Mouse (Mus musculus) intestine, embryonic 14.5 days (tissue): ENCODE data around the gene Emc10. TPM values are rescaled to one million over a fixed set of nuclear protein-coding genes. Genes with fewer than 3 reads are reported as not detected.

Experiments used
- ATAC-seq: fragments of 200-750 bp; cut with Nextera tagmentation; replicated peaks from 2 replicates; pipeline ENCODE4 v1.8.0; 2017; ENCODE audit warnings: low read depth, moderate number of reproducible peaks, moderate TSS enrichment, moderate library complexity; ENCODE audit not compliant: low FRiP score, low TSS enrichment
- DNase-seq: peaks from one replicate; pipeline ENCODE4 v3.0.0-alpha.2; 2018; ENCODE audit warnings: low spot score
- H3K27ac ChIP-seq: fragments of 300-500 bp; sonication (generic); 2 replicates; pipeline ENCODE4 v1.5.1; 2014; ENCODE audit warnings: low read depth, mild to moderate bottlenecking, control low read depth
- H3K27me3 ChIP-seq: fragments of 300-500 bp; sonication (generic); replicated peaks from 2 replicates; pipeline ENCODE4 v1.6.1; 2014; ENCODE audit warnings: low read length, control low read depth; ENCODE audit not compliant: control insufficient read depth, insufficient read depth
- H3K36me3 ChIP-seq: fragments of 300-500 bp; sonication (generic); 2 replicates; pipeline ENCODE4 v1.6.1; 2014; ENCODE audit warnings: low read length, control low read depth; ENCODE audit not compliant: control insufficient read depth, insufficient read depth
- H3K4me1 ChIP-seq: fragments of 300-500 bp; sonication (generic); replicated peaks from 2 replicates; pipeline ENCODE4 v1.6.1; 2014; ENCODE audit warnings: low read length, control low read depth, mixed read lengths; ENCODE audit not compliant: control insufficient read depth, insufficient read depth
- H3K4me2 ChIP-seq: fragments of 300-500 bp; sonication (generic); 2 replicates; pipeline ENCODE4 v1.6.1; 2014; ENCODE audit warnings: low read length
- H3K4me3 ChIP-seq: fragments of 300-500 bp; sonication (generic); 2 replicates; pipeline ENCODE4 v1.5.1; 2014; ENCODE audit warnings: low read depth, low read length, control low read depth, mixed read lengths
- H3K9ac ChIP-seq: fragments of 300-500 bp; sonication (generic); 2 replicates; pipeline ENCODE4 v1.6.1; 2014; ENCODE audit warnings: mild to moderate bottlenecking, low read length
- H3K9me3 ChIP-seq: fragments of 300-500 bp; sonication (generic); 2 replicates; pipeline ENCODE4 v1.6.1; 2016; ENCODE audit warnings: low read length, control low read depth; ENCODE audit not compliant: control insufficient read depth
- WGBS: fragments of 180-500 bp; shearing (Covaris S2); extraction: QIAGEN DNeasy Blood & Tissue Kit; methylation state at CpG from one replicate; pipeline ENCODE4 v1.1.7; 2014; 5-methylcytosine and 5-hydroxymethylcytosine counted together
- polyA plus RNA-seq: library from polyadenylated mRNA; unstranded; fragments of >200 nt; fragmentation: Nextera tagmentation; extraction: Ambion mirVana; gene quantifications from 2 replicates; pipeline ENCODE4 v1.2.1, GENCODE M21; 2014

Gene Emc10
- polyA plus RNA-seq, 1 experiment from 2014 or later, result 116 TPM

- H3K9me3 ChIP-seq, result no peaks in the 10 kb centered on the region
- ATAC-seq (no peak), DNase-seq (no peak)
- H3K9ac ChIP-seq, result no peak overlapping the region
- H3K4me2 ChIP-seq, result no peak overlapping the region
- 86% methylated on average over 18 of the region's 19 CpGs for WGBS
- H3K27me3 ChIP-seq, result no peaks in the 10 kb centered on the region
- H3K4me1 ChIP-seq, result no peaks in the 10 kb centered on the region
- peaks cover 70% of the 10 kb centered on the region for H3K36me3 ChIP-seq
- no peak overlapping the region for H3K4me3 ChIP-seq
- no peak overlapping the region for H3K27ac ChIP-seq
Measured at GRCm38 (mm10) chr7:44534656-44535441, 38.5 kb upstream of the Emc10 start.

- no peak overlapping the region for H3K27ac ChIP-seq
- 95% methylated on average over 13 of the region's 13 CpGs for WGBS
- no peak overlapping the region for H3K9ac ChIP-seq
- no peaks in the 10 kb centered on the region for H3K9me3 ChIP-seq
- H3K4me1 ChIP-seq, result no peaks in the 10 kb centered on the region
- ATAC-seq (no peak), DNase-seq (no peak)
- H3K36me3 ChIP-seq, result peaks cover 65% of the 10 kb centered on the region
- H3K4me3 ChIP-seq, result no peak overlapping the region
- H3K27me3 ChIP-seq, result no peaks in the 10 kb centered on the region
- no peak overlapping the region for H3K4me2 ChIP-seq
Measured at GRCm38 (mm10) chr7:44534242-44534641, 37.9 kb upstream of the Emc10 start.

GRCm38 (mm10) chr7:44533746-44534045 is 37.4 kb upstream of the Emc10 start:
- Histone ChIP-seq H3K27ac (no peak overlapping the region), H3K4me3 (no peak overlapping the region), H3K4me1 (no peaks in the 10 kb centered on the region), H3K27me3 (no peaks in the 10 kb centered on the region; the same call in 1 of the 2 replicates), H3K4me2 (no peak overlapping the region), H3K36me3 (peaks cover 60% of the 10 kb centered on the region), H3K9ac (no peak overlapping the region), H3K9me3 (no peaks in the 10 kb centered on the region)
- DNase-seq (no peak), ATAC-seq (no peak)
- WGBS, result 80% methylated on average over 12 of the region's 12 CpGs

- ATAC-seq, result no peak
- Histone ChIP-seq H3K27ac (no peak overlapping the region), H3K9me3 (no peaks in the 10 kb centered on the region), H3K4me3 (no peak overlapping the region), H3K36me3 (peaks cover 54% of the 10 kb centered on the region), H3K4me2 (no peak overlapping the region), H3K9ac (no peak overlapping the region), H3K4me1 (0 out of 2 replicates have a peak, but pooled peaks cover 1% of the 10 kb centered on the region), H3K27me3 (no peaks in the 10 kb centered on the region; the same call in 1 of the 2 replicates)
- WGBS, result 79% methylated on average over 29 of the region's 29 CpGs
- DNase-seq, result no peak
Measured at GRCm38 (mm10) chr7:44532918-44533745, 36.8 kb upstream of the Emc10 start.

- DNase-seq (no peak), ATAC-seq (no peak)
- H3K9me3 ChIP-seq, result no peaks in the 10 kb centered on the region
- H3K9ac ChIP-seq, result no peak within 1 kb of the TSS
- peaks cover 44% of the 10 kb centered on the region for H3K36me3 ChIP-seq
- no peak within 1 kb of the TSS for H3K4me3 ChIP-seq
- H3K4me1 ChIP-seq, result 0 out of 2 replicates have a peak, but pooled peaks cover 3% of the 10 kb centered on the region
- peaks cover 3% of the 10 kb centered on the region; the same call in 1 of the 2 replicates for H3K27me3 ChIP-seq
- no peak within 1 kb of the TSS for H3K27ac ChIP-seq
- no peak within 1 kb of the TSS for H3K4me2 ChIP-seq
- WGBS, result 81% methylated on average over 4 of the region's 4 CpGs
Measured at GRCm38 (mm10) chr7:44531946-44532732, 35.8 kb upstream of the Emc10 start, which contains the start of gene Spib. TSS of gene Spib (minus strand) at chr7:44532071.

GRCm38 (mm10) chr7:44531207-44531606 is 34.9 kb upstream of the Emc10 start:
- 49% methylated on average over 5 of the region's 5 CpGs for WGBS
- 0 out of 2 replicates have a peak, but pooled peaks cover 3% of the 10 kb centered on the region for H3K4me1 ChIP-seq

GRCm38 (mm10) chr7:44530507-44530906 is 34.2 kb upstream of the Emc10 start:
- Histone ChIP-seq H3K27ac (no peak overlapping the region), H3K4me1 (0 out of 2 replicates have a peak, but pooled peaks cover 3% of the 10 kb centered on the region), H3K4me3 (no peak overlapping the region), H3K9me3 (no peaks in the 10 kb centered on the region), H3K9ac (no peak overlapping the region), H3K4me2 (no peak overlapping the region), H3K36me3 (peaks cover 28% of the 10 kb centered on the region), H3K27me3 (peaks cover 9% of the 10 kb centered on the region)
- ATAC-seq (no peak), DNase-seq (no peak)
- 77% methylated on average over 3 of the region's 3 CpGs for WGBS

More at GRCm38 (mm10) chr7:44531207-44531606, 34.9 kb upstream of the Emc10 start:
- no peak overlapping the region for H3K4me3 ChIP-seq
- no peak for ATAC-seq
- no peak overlapping the region for H3K9ac ChIP-seq
- no peaks in the 10 kb centered on the region for H3K9me3 ChIP-seq
- no peak overlapping the region for H3K4me2 ChIP-seq
- peaks cover 35% of the 10 kb centered on the region for H3K36me3 ChIP-seq
- H3K27ac ChIP-seq, result no peak overlapping the region
- no peak for DNase-seq
- H3K27me3 ChIP-seq, result peaks cover 4% of the 10 kb centered on the region; the same call in 1 of the 2 replicates

GRCm38 (mm10) chr7:44529518-44529917 is 33.2 kb upstream of the Emc10 start:
- no peak overlapping the region for H3K9ac ChIP-seq
- DNase-seq, result no peak
- H3K27me3 ChIP-seq, result peaks cover 19% of the 10 kb centered on the region
- no peak overlapping the region for H3K4me2 ChIP-seq
- H3K9me3 ChIP-seq, result no peaks in the 10 kb centered on the region
- ATAC-seq, result no peak
- peaks cover 18% of the 10 kb centered on the region for H3K36me3 ChIP-seq
- 0 out of 2 replicates have a peak, but pooled peaks cover 3% of the 10 kb centered on the region for H3K4me1 ChIP-seq
- H3K4me3 ChIP-seq, result no peak overlapping the region
- 65% methylated on average over 5 of the region's 5 CpGs for WGBS
- no peak overlapping the region for H3K27ac ChIP-seq
